Mouse (Mus musculus): ENCODE data around the gene Jund.

The Jund gene

GRCm38 (mm10) chr8:70674109-70674508, 24.6 kb upstream of the Jund start:
- DNase-seq (ENCODE audit: extremely low spot score, low read depth, low spot score) = no peak

GRCm38 (mm10) chr8:70674716-70675115, 24.0 kb upstream of the Jund start:
- DNase-seq (ENCODE audit: extremely low spot score, low read depth, low spot score) = no peak

DNA sequence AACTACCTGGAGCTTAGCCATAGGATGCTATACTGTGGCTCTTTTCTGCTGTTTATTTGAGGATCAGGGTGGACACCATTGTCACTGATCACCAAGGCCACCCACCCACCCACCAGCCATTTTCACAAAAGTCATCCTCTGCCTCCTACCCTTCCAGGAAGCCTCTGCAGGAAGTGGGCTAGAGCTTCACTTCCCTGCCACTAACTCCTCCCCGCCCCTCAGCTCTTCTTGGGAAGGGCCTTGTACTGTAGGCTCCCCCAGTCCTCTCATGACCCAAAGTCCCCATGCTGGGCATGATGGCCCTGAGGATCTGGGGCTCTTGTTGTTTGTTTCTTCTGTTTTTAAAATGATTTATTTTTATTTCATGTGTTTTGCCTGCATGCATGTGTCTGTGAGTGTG, 23.4 kb upstream of the Jund start:
- DNase-seq (ENCODE audit: extremely low spot score, low read depth, low spot score) = no peak

- no peak for DNase-seq (ENCODE audit: extremely low spot score, low read depth, low spot score)
Measured at GRCm38 (mm10) chr8:70677451-70678080, 21.2 kb upstream of the Jund start.

GRCm38 (mm10) chr8:70678679-70679078, 20.1 kb upstream of the Jund start:
- no peak for DNase-seq (ENCODE audit: extremely low spot score, low read depth, low spot score)

- no peak for DNase-seq (ENCODE audit: extremely low spot score, low read depth, low spot score)
Measured at GRCm38 (mm10) chr8:70679404-70679803, 19.3 kb upstream of the Jund start.

DNA sequence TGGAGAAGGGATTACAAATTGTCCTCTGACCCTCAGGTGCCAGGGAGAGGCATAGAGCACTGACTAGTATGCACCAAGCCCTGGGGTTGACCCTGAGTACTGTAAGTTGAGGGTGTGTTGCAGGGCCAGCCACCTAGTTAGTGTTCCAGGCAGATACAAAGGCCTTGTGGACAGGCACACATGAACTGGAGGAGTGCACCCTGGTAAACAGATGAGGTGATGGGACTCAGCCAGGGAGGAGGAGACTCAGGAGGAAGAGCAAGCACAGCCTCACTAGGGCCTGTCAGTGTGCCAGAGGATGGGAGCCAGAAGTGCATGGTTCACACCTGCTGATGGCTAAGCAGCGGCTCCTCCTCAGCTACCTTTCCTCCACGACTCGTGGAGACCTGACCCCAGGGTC, 18.7 kb upstream of the Jund start:
- no peak for DNase-seq (ENCODE audit: extremely low spot score, low read depth, low spot score)

- DNase-seq (ENCODE audit: extremely low spot score, low read depth, low spot score) = no peak
Measured at GRCm38 (mm10) chr8:70681410-70681809, 17.3 kb upstream of the Jund start.

GRCm38 (mm10) chr8:70682193-70682592, 16.6 kb upstream of the Jund start:
- DNase-seq (ENCODE audit: extremely low spot score, low read depth, low spot score) = no peak

DNA sequence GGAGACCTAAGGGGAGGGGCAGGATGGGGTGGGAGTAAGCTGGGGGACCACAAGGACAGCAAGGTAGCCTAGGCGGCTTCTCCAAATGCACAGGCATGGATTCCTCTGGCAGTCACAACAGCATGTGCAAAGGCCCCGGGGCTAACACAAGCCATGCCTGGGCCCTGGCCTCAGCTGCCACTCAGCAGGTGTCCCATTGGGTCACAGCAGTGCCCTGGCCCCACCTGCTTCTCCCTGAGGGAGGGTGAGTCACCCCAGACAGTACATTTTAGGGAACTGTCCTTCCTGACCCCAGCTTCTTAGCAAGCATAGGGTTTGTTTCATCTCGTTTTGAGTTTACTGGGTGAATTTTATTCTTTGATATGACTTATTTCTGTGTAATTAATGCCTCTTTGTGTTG, 16.1 kb upstream of the Jund start:
- DNase-seq (ENCODE audit: extremely low spot score, low read depth, low spot score) = no peak

DNA sequence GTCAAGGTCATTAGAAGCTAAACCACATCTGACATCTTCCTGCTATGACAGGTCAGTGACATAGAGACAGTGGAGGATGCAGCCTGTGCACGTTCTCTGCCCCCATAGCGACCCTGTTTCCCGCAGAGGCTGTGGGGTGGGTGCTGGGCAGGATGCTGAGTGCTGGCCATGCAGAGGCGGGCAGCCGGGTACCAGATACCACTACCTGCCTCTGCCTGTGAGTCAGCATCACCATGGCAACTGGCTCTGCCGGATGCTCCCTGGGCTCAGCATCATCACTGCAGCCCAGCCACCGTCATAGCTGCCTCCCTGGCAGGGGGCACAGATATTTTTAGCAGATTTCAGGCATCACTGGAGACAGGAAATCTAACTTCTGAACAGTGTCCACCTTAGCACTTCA, 14.5 kb upstream of the Jund start:
- no peak for DNase-seq (ENCODE audit: extremely low spot score, low read depth, low spot score)

- DNase-seq (ENCODE audit: extremely low spot score, low read depth, low spot score) = no peak
Measured at GRCm38 (mm10) chr8:70687576-70687975, 11.2 kb upstream of the Jund start.

DNA sequence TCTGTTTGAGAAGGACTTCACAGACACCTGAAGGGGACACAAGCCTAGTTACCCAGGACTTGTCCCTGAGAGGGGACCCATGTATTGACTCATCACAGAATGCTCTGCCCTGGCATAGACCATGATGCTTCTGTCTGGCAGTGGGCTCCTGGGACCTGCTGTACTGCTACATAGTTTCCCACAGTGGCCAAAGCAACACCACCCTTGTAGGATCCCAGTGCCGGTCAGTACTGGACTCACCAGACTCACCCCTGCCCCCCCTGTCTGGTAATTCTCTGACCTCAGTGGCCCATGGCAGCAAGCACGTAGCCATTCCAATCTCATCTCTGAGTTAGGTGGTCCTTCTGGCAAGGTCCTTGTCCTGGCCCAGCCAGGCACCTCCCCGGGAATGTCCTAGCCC, 10.6 kb upstream of the Jund start:
- DNase-seq (ENCODE audit: extremely low spot score, low read depth, low spot score) = no peak

GRCm38 (mm10) chr8:70689892-70690390, 8.8 kb upstream of the Jund start:
- no peak for DNase-seq (ENCODE audit: extremely low spot score, low read depth, low spot score)

- DNase-seq (ENCODE audit: extremely low spot score, low read depth, low spot score) = no peak
Measured at GRCm38 (mm10) chr8:70691230-70691629, 7.5 kb upstream of the Jund start.

DNA sequence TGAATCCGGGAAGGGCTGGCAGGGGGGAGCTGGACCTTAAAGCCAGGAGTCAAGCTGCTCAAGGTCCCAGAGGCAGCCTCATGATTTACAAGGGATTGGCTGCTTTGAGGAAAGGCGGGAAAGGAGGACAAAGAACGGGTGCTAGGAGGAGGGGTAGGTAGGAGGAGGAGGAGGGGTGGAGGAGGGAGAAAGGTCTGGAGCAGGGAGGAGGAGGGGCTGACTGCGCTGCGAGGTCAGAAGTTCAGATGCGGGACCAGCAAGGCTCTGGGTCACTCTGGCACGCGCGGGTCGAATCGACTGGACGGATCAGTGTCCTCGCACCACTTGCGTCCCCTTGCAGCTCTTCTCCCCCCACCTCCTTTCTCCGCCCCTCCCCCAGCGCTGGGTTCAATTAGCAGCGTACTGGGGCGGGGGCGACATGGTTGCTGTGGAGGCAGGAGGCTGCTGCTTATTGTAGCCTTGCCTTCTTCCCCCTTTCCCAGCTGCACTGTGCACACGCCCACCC, 7.0 kb upstream of the Jund start:
- peak; percentile 77 for DNase-seq (ENCODE audit: extremely low spot score, low read depth, low spot score)

GRCm38 (mm10) chr8:70693636-70694035, 5.1 kb upstream of the Jund start:
- DNase-seq (ENCODE audit: extremely low spot score, low read depth, low spot score) = no peak

GRCm38 (mm10) chr8:70695318-70696018, 3.3 kb upstream of the Jund start:
- DNase-seq (ENCODE audit: extremely low spot score, low read depth, low spot score) = no peak

DNA sequence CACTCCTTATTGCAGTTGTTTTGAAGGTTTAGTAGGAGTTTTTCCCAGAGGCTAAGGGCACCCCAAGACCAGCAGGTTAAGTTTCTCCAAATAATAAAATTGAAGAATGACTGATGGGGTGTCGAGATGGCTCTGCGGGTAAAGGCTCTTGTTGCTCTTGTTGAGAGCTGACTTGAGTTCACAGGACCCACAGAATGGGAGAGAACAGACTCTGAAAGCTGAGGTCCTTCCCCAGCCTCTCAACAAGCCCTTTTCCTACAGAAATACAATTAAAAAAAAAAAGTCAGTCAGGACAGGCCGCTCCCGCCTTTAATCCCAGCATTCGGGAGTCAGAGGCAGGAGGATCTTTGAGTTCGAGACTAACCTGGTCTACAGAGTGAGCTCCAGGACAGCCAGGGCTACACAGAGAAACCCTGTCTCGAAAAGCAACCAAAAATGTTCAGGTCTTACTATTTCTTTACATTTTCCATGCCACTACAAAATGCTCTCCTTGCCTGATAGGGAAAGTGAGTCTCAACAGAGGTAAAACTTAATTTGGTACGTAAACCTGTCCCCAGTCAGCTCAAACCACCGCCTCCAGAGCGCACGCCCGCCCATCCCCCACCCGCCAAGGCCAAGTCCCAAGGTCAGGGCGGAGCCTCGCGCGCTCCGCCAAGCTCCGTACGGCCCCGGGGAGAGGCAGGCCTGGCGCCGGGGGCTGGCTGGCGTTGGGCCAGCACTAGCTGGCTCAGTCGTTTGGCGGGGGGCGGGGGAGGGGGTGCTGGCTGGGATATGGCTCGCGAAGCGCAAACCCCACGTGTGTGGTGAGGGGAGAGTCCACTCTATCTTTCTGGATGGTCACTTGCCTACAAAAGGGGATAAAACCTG, 2.5 kb upstream of the Jund start:
- DNase-seq (ENCODE audit: extremely low spot score, low read depth, low spot score) = no peak

DNA sequence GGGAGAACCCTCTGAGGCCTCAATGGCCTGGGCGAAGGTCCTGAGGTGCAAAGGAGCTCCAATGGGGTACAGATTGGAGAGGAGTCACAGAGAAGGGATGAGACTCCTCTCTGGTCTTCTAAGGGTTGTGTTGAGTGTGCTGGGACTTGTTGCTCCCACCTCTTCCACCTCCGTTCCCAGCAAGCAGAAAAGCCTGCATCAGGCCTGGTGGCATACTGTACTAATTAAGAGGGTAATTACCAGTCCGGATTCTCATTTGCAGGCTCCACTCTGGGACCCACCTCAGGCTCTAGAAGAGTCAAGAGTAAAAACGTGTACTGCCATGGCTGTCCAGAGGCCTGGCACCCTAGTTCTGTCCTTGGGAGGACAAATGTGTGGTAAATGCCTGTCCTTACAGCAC, 1.8 kb upstream of the Jund start:
- no peak for DNase-seq (ENCODE audit: extremely low spot score, low read depth, low spot score)

- no peak for DNase-seq (ENCODE audit: extremely low spot score, low read depth, low spot score)
Measured at GRCm38 (mm10) chr8:70697366-70698250, 1.1 kb upstream of the Jund start.

Measured in hindlimb bud, embryonic 11.5 days (tissue).